Mouse (Mus musculus): ENCODE results near the gene Haus3. TPM values are rescaled to one million over a fixed set of nuclear protein-coding genes. Genes with fewer than 3 reads are reported as not detected.

Gene Haus3
- polyA plus RNA-seq, 1 experiment from 2014 or later: 19.7 TPM

- H3K9ac ChIP-seq: peak overlapping the region; percentile 91
- H3K27me3 ChIP-seq: peaks cover 6% of the 10 kb centered on the region
- H3K4me2 ChIP-seq: peak overlapping the region; percentile 90
- 92% methylated on average over 1 of the region's 1 CpGs for WGBS
- no peaks in the 10 kb centered on the region for H3K9me3 ChIP-seq
- no peak overlapping the region for H3K27ac ChIP-seq
- ATAC-seq (ENCODE audit: low FRiP score): no peak
- H3K36me3 ChIP-seq: peaks cover 33% of the 10 kb centered on the region
- peak overlapping the region; percentile 96; the same call in 1 of the 2 replicates for H3K4me3 ChIP-seq
- peaks cover 66% of the 10 kb centered on the region for H3K4me1 ChIP-seq (replicated peaks)
Measured at GRCm38 (mm10) chr5:34185051-34185580, 15.8 kb upstream of the Haus3 start.

- H3K9ac ChIP-seq: 0 out of 2 replicates have a peak overlapping the region, but pooled peaks have one; percentile 14
- no peaks in the 10 kb centered on the region for H3K9me3 ChIP-seq
- H3K4me1 ChIP-seq (replicated peaks): peaks cover 64% of the 10 kb centered on the region
- no peak for ATAC-seq (ENCODE audit: low FRiP score)
- 89% methylated on average over 3 of the region's 3 CpGs for WGBS
- no peaks in the 10 kb centered on the region for H3K27me3 ChIP-seq
- H3K27ac ChIP-seq: no peak overlapping the region
- no peak overlapping the region for H3K4me3 ChIP-seq
- H3K4me2 ChIP-seq: no peak overlapping the region
- H3K36me3 ChIP-seq: peaks cover 41% of the 10 kb centered on the region
Measured at GRCm38 (mm10) chr5:34183976-34184375, 14.6 kb upstream of the Haus3 start.

- H3K27ac ChIP-seq: no peak overlapping the region
- no peaks in the 10 kb centered on the region for H3K9me3 ChIP-seq
- H3K27me3 ChIP-seq: no peaks in the 10 kb centered on the region
- H3K4me3 ChIP-seq: no peak overlapping the region
- H3K4me1 ChIP-seq (replicated peaks): peaks cover 57% of the 10 kb centered on the region
- WGBS: 73% methylated on average over 5 of the region's 5 CpGs
- no peak overlapping the region for H3K4me2 ChIP-seq
- no peak overlapping the region for H3K9ac ChIP-seq
- no peak for ATAC-seq (ENCODE audit: low FRiP score)
- peaks cover 47% of the 10 kb centered on the region for H3K36me3 ChIP-seq
Measured at GRCm38 (mm10) chr5:34183156-34183880, 14.0 kb upstream of the Haus3 start.

- peaks cover 56% of the 10 kb centered on the region for H3K36me3 ChIP-seq
- ATAC-seq (ENCODE audit: low FRiP score): no peak
- H3K4me1 ChIP-seq (replicated peaks): peaks cover 53% of the 10 kb centered on the region
- H3K27me3 ChIP-seq: no peaks in the 10 kb centered on the region
- H3K4me3 ChIP-seq: no peak overlapping the region
- H3K27ac ChIP-seq: no peak overlapping the region
- WGBS: 86% methylated on average over 3 of the region's 3 CpGs
- no peak overlapping the region for H3K9ac ChIP-seq
- no peak overlapping the region for H3K4me2 ChIP-seq
- no peaks in the 10 kb centered on the region for H3K9me3 ChIP-seq
Measured at GRCm38 (mm10) chr5:34182486-34182885, 13.2 kb upstream of the Haus3 start.

- 93% methylated on average over 4 of the region's 4 CpGs for WGBS
- no peak for ATAC-seq (ENCODE audit: low FRiP score)
- H3K36me3 ChIP-seq: peaks cover 89% of the 10 kb centered on the region
- peaks cover 13% of the 10 kb centered on the region for H3K4me1 ChIP-seq (replicated peaks)
- no peaks in the 10 kb centered on the region for H3K9me3 ChIP-seq
- no peak overlapping the region for H3K4me3 ChIP-seq
- no peak overlapping the region for H3K27ac ChIP-seq
- no peak overlapping the region for H3K9ac ChIP-seq
- H3K27me3 ChIP-seq: no peaks in the 10 kb centered on the region
- H3K4me2 ChIP-seq: no peak overlapping the region
Measured at GRCm38 (mm10) chr5:34177821-34178220, 8.5 kb upstream of the Haus3 start.

GRCm38 (mm10) chr5:34177091-34177490 lies 7.8 kb upstream of the Haus3 start:
- no peak for ATAC-seq (ENCODE audit: low FRiP score)

GRCm38 (mm10) chr5:34176691-34177090 lies 7.4 kb upstream of the Haus3 start:
- H3K4me3 ChIP-seq: no peak overlapping the region
- H3K4me2 ChIP-seq: no peak overlapping the region
- WGBS: 63% methylated on average over 10 of the region's 10 CpGs
- no peaks in the 10 kb centered on the region for H3K9me3 ChIP-seq
- ATAC-seq (ENCODE audit: low FRiP score): no peak
- no peak overlapping the region for H3K27ac ChIP-seq
- peaks cover 2% of the 10 kb centered on the region; the same call in 1 of the 2 replicates for H3K4me1 ChIP-seq (replicated peaks)
- H3K27me3 ChIP-seq: no peaks in the 10 kb centered on the region
- peak overlapping the region; percentile 13; the same call in 1 of the 2 replicates for H3K9ac ChIP-seq
- H3K36me3 ChIP-seq: peaks cover 87% of the 10 kb centered on the region

More at GRCm38 (mm10) chr5:34177091-34177490, 7.8 kb upstream of the Haus3 start:
- 97% methylated on average over 2 of the region's 2 CpGs for WGBS
- Histone ChIP-seq H3K27me3 (no peaks in the 10 kb centered on the region), H3K4me3 (no peak overlapping the region), H3K9ac (peak overlapping the region; percentile 13; the same call in 1 of the 2 replicates), H3K27ac (no peak overlapping the region), H3K36me3 (peaks cover 87% of the 10 kb centered on the region), H3K4me1 (replicated peaks) (peaks cover 6% of the 10 kb centered on the region; the same call in 1 of the 2 replicates), H3K4me2 (no peak overlapping the region), H3K9me3 (no peaks in the 10 kb centered on the region)

- peaks cover 79% of the 10 kb centered on the region for H3K36me3 ChIP-seq
- no peak for ATAC-seq (ENCODE audit: low FRiP score)
- H3K27ac ChIP-seq: no peak overlapping the region
- H3K27me3 ChIP-seq: no peaks in the 10 kb centered on the region
- H3K4me2 ChIP-seq: no peak overlapping the region
- WGBS: 16% methylated on average over 5 of the region's 5 CpGs
- peak overlapping the region; percentile 19; the same call in 1 of the 2 replicates for H3K9ac ChIP-seq
- H3K9me3 ChIP-seq: no peaks in the 10 kb centered on the region
- no peak overlapping the region for H3K4me3 ChIP-seq
- no peaks in the 10 kb centered on the region for H3K4me1 ChIP-seq (replicated peaks)
Measured at GRCm38 (mm10) chr5:34175403-34175694, 6.0 kb upstream of the Haus3 start.

GRCm38 (mm10) chr5:34174550-34175402 lies 5.4 kb upstream of the Haus3 start:
- H3K9me3 ChIP-seq: no peaks in the 10 kb centered on the region
- H3K36me3 ChIP-seq: peaks cover 74% of the 10 kb centered on the region
- 0 out of 2 replicates have a peak, but pooled peaks cover 3% of the 10 kb centered on the region for H3K4me1 ChIP-seq (replicated peaks)
- no peak overlapping the region for H3K9ac ChIP-seq
- H3K27me3 ChIP-seq: no peaks in the 10 kb centered on the region
- H3K4me3 ChIP-seq: no peak overlapping the region
- ATAC-seq (ENCODE audit: low FRiP score): no peak
- no peak overlapping the region for H3K4me2 ChIP-seq
- H3K27ac ChIP-seq: no peak overlapping the region
- WGBS: 63% methylated on average over 5 of the region's 5 CpGs

GRCm38 (mm10) chr5:34174021-34174420 lies 4.7 kb upstream of the Haus3 start:
- Histone ChIP-seq H3K4me1 (replicated peaks) (0 out of 2 replicates have a peak, but pooled peaks cover 4% of the 10 kb centered on the region), H3K9ac (no peak overlapping the region), H3K9me3 (no peaks in the 10 kb centered on the region), H3K27me3 (no peaks in the 10 kb centered on the region), H3K4me3 (no peak overlapping the region), H3K4me2 (no peak overlapping the region), H3K27ac (no peak overlapping the region), H3K36me3 (peaks cover 70% of the 10 kb centered on the region)
- 87% methylated on average over 2 of the region's 2 CpGs for WGBS
- no peak for ATAC-seq (ENCODE audit: low FRiP score)

GRCm38 (mm10) chr5:34170726-34171125 lies 1.4 kb upstream of the Haus3 start:
- 76% methylated on average over 4 of the region's 4 CpGs for WGBS
- no peaks in the 10 kb centered on the region for H3K27me3 ChIP-seq
- H3K27ac ChIP-seq: no peak overlapping the region
- no peak overlapping the region for H3K4me3 ChIP-seq
- peaks cover 38% of the 10 kb centered on the region for H3K36me3 ChIP-seq
- H3K9me3 ChIP-seq: no peaks in the 10 kb centered on the region
- H3K4me2 ChIP-seq: no peak overlapping the region
- no peak for ATAC-seq (ENCODE audit: low FRiP score)
- peaks cover 11% of the 10 kb centered on the region for H3K4me1 ChIP-seq (replicated peaks)
- no peak overlapping the region for H3K9ac ChIP-seq

- H3K4me2 ChIP-seq: peak overlapping the region; percentile 63
- no peaks in the 10 kb centered on the region for H3K9me3 ChIP-seq
- 89% methylated on average over 3 of the region's 3 CpGs for WGBS
- peaks cover 31% of the 10 kb centered on the region for H3K36me3 ChIP-seq
- H3K27me3 ChIP-seq: no peaks in the 10 kb centered on the region
- peaks cover 12% of the 10 kb centered on the region for H3K4me1 ChIP-seq (replicated peaks)
- peak overlapping the region; percentile 68 for H3K9ac ChIP-seq
- peak overlapping the region; percentile 95 for H3K27ac ChIP-seq
- ATAC-seq (ENCODE audit: low FRiP score): no peak
- peak overlapping the region; percentile 72 for H3K4me3 ChIP-seq
Measured at GRCm38 (mm10) chr5:34169954-34170353, 627 bp upstream of the Haus3 start.
